Mouse (Mus musculus): ENCODE results near the gene Fastkd5.

Fastkd5 gene

DNA sequence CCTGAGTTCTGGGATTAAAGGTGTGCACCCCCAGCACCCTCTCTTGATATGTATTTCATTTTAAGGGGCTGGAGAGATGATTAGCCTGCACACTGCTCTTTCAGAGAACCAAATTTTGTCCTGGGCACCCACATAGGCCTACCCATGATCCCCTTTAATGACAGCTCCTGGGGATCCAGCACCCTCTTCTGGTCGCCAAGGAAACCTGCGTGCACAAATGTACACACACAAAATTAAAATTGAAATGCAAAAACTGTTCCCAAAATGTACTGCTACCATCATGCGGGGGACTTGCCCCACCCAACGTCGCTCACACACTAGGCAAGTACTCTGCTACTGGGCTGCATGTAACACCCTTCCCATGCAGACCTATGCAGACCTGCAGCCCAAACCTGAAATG is 54.9 kb downstream of the Fastkd5 start:
- no peak for DNase-seq

- no peak for DNase-seq
Observed at GRCm38 (mm10) chr2:130569926-130570325, 59.9 kb downstream of the Fastkd5 start.

- DNase-seq: no peak
Observed at GRCm38 (mm10) chr2:130568921-130569320, 60.9 kb downstream of the Fastkd5 start.

- DNase-seq: no peak
Observed at GRCm38 (mm10) chr2:130564983-130565382, 64.8 kb downstream of the Fastkd5 start.

GRCm38 (mm10) chr2:130564063-130564462 is 65.8 kb downstream of the Fastkd5 start:
- DNase-seq: no peak
